Mouse (Mus musculus) B cell, adult (primary cell): ENCODE data around the gene 1700042G07Rik. TPM values are rescaled to one million over a fixed set of nuclear protein-coding genes. Genes with fewer than 3 reads are reported as not detected.

Experiments
- total RNA-seq: library from RNA; stranded (reverse); gene quantifications from 4 replicates; pipeline ENCODE4 v1.2.4, GENCODE M21; 2023; ENCODE audit not compliant: inconsistent age

Gene 1700042G07Rik
- not detected in 4 replicates for total RNA-seq

GRCm38 (mm10) chr4:116173072-116173471 is at the start of gene 1700042G07Rik, which contains the start of gene Gm49337:
1700042G07Rik (plus strand) TSS chr4:116173372.
Gm49337 (plus strand) TSS chr4:116173384.

GRCm38 (mm10) chr4:116123602-116124519 is 49.3 kb upstream of the 1700042G07Rik start, which contains the start of the genes Rad54l and Pomgnt1:
Rad54l (minus strand) TSS chr4:116123690.
Pomgnt1 (plus strand) TSS chr4:116123840.

DNA sequence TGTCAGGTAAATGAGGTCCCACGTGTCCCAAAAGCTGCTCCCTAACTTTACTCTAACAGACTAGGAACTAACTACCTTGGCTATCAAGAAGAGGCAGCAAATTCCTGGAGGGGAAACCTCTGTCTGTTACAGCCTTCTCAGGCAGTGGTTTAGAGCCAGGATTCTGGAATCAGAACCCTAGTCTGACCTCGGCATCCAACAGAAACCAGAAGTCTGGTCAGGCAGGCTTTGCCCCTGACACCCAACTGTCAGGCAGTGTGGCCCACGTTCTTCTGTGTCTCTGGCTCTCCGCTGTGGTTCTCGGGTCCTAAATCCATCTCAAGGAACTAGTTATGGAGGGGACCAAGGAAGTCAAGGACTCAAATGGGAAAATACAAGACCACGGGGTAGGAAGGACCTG is 21.9 kb upstream of the 1700042G07Rik start, which contains the start of gene Lurap1:
TSS of gene Lurap1 (minus strand) at position 101 of the 400 bp plus-strand sequence.

DNA sequence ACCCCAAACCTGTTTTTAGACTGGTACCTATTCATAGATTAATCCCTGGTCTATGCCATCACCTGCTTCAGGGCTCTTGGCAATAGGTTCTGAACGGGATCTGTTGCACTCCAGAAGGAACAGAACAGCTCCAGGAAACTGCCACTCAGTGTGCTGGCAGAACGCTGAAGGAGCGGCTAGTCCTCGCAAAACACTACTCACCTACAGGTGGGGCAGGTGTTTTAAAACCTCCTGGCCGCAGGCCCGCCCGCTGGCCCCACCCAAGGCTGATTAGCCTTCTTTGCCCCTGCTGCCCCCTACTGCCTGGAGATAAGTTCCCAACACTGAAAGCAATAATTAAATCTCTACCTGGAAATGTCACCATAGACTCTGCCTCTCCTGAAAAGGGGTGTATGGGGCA is 5.8 kb upstream of the 1700042G07Rik start, which contains the start of gene Tspan1:
TSS of gene Tspan1 (minus strand) at position 198 of the 400 bp plus-strand sequence.

GRCm38 (mm10) chr4:116221140-116221851 is 48.1 kb downstream of the 1700042G07Rik start, which contains the start of gene Pik3r3:
Pik3r3 (plus strand) TSS chr4:116221618.

Other genes starting within 250 kb of the 1700042G07Rik start
- gene Dmbx1, start 233.4 kb upstream of the 1700042G07Rik start, total RNA-seq = not detected in 4 replicates
- 34.4 to 38.7 TPM (median 36.7 TPM) in 4 replicates for gene Faah, start 155.4 kb upstream of the 1700042G07Rik start, total RNA-seq
- 31.8 to 45.5 TPM (median 37.0 TPM) in 4 replicates for gene Nsun4, start 119.5 kb upstream of the 1700042G07Rik start, total RNA-seq
- 254 to 297 TPM (median 280 TPM) in 4 replicates for gene Uqcrh, start 98.3 kb upstream of the 1700042G07Rik start, total RNA-seq
- gene Lrrc41, start 98.1 kb upstream of the 1700042G07Rik start, total RNA-seq = 27.6 to 34.4 TPM (median 30.5 TPM) in 4 replicates
- gene Rad54l, start 49.7 kb upstream of the 1700042G07Rik start, total RNA-seq = 1.8 to 2.4 TPM (median 2.2 TPM) in 4 replicates
- 36.4 to 39.4 TPM (median 37.0 TPM) in 4 replicates for gene Pomgnt1, start 49.5 kb upstream of the 1700042G07Rik start, total RNA-seq
- 3.0 to 7.8 TPM (median 3.6 TPM) in 4 replicates for gene Lurap1, start 22.0 kb upstream of the 1700042G07Rik start, total RNA-seq
- not detected in 4 replicates for gene Tspan1, start 5.8 kb upstream of the 1700042G07Rik start, total RNA-seq
- gene Gm49337, start within 50 bp of the 1700042G07Rik start, total RNA-seq = not detected in 4 replicates
- gene Pik3r3, start 48.2 kb downstream of the 1700042G07Rik start, total RNA-seq = 1.4 to 2.6 TPM (median 1.9 TPM) in 4 replicates